Mouse (Mus musculus): ENCODE measurements around the gene Znrf1. TPM values are rescaled to one million over a fixed set of nuclear protein-coding genes. Genes with fewer than 3 reads are reported as not detected.

Znrf1 gene
- polyA plus RNA-seq, 1 experiment, result 88.8 TPM

DNA sequence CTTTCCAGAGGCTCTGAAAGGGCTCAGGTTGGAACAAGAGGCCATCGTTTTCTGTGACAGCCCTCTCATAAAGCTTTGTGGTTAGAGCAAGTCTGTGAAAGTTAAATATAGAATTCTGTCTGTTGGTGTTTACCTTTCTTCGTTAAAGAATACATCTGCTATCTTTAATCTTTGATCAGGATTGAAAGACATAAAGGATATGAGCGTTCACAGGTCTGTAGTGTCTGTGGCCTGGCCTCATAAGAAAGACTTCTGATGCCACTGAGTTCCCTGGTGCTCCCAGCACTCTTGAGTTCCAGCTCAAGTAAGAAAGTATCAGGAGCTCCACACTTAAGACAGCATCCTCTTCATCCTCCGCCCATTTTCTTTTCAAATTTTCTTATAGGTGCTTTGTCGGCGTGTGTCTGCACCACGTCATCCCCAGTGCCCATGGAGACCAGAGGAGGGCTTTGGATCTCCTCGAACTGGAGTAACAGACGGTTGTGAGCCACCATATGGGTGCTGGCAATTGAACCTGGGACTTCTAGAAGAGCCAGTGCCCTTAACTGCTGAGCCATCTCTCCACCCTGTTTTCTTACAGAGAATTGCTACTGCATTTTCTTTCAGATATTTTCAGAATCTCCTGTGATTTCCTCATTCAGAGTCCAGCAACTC lies 42.1 kb downstream of the Znrf1 start:
- no peaks in the 10 kb centered on the region for H3K4me1 ChIP-seq (ENCODE audit: control insufficient read depth, insufficient read depth, low read length)
- H3K4me3 ChIP-seq (ENCODE audit: insufficient read depth, low read length), result no peak overlapping the region
- no peak for TF ChIP-seq POLR2A (IDR thresholded peaks at IDR 0.05; ENCODE audit: borderline replicate concordance, low read depth, low read length)
- no peak for TF ChIP-seq CTCF (IDR thresholded peaks at IDR 0.05; ENCODE audit: low read depth, low read length)
- no peak overlapping the region for H3K27ac ChIP-seq (ENCODE audit: insufficient read depth, low read depth, low read length)

DNA sequence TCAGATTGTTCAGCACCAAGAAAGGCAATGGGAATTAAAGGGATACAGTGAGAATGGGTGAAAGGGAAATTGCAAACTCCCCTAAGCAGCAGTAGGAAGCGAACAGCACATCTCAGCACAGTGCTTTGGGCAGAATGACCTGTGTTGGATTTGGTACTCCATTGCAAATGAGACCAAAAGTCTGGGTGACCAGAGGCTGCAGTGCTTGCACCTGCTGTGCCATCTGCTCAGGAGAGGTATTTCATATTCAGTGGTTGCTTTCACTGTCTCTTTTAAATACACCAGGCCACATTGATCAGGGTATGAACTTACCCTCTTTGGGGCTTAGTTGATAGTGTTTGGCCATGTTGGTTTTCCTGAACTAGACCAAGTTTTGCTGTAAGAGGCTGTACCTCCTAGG lies 43.4 kb downstream of the Znrf1 start:
- H3K4me3 ChIP-seq (ENCODE audit: insufficient read depth, low read length), result no peak overlapping the region
- no peaks in the 10 kb centered on the region for H3K4me1 ChIP-seq (ENCODE audit: control insufficient read depth, insufficient read depth, low read length)
- no peak for TF ChIP-seq POLR2A (IDR thresholded peaks at IDR 0.05; ENCODE audit: borderline replicate concordance, low read depth, low read length)
- no peak for TF ChIP-seq CTCF (IDR thresholded peaks at IDR 0.05; ENCODE audit: low read depth, low read length)
- H3K27ac ChIP-seq (ENCODE audit: insufficient read depth, low read depth, low read length), result no peak overlapping the region

DNA sequence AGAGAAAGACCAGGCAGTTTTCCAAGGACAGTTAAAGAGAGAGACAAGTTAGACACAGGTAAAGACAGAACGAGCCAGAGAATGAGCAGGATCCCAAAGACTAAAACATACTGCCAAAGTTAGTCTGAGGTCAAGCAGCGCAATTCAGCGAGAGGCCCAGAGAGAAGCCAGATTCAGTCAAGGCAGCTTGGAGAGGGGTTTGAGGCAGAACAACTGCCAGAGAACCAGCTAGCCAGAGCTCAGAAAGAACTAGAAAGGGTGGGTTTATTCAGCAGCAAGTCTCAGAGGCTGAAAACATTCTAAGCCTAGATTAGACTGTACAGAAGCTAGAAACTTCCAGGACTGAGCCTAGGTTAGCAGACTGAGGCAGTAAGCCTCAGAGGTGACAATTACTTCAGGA lies 44.4 kb downstream of the Znrf1 start:
- Histone ChIP-seq H3K4me1 (ENCODE audit: control insufficient read depth, insufficient read depth, low read length) (peaks cover 5% of the 10 kb centered on the region), H3K4me3 (ENCODE audit: insufficient read depth, low read length) (no peak overlapping the region), H3K27ac (ENCODE audit: insufficient read depth, low read depth, low read length) (no peak overlapping the region)
- TF ChIP-seq CTCF (IDR thresholded peaks at IDR 0.05; ENCODE audit: low read depth, low read length), result no peak

DNA sequence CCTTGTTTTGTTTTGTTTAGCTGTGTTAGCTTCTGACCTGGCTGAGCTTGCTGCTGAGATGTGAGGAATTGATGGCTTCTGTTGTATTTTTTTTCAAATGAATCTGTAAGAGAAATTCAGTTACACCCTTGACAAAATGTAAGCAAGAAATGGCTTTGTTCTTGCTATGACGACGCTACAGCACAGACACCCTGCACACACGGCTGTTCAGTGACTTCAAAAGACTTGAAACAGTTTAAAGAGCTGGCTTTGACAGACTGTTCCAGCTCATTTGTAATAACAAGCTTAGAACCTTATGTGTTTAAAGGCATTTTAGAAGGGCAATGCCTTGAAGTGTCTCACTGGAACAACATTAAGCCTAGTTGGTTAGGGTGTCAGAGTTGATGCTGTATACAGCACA lies 46.5 kb downstream of the Znrf1 start:
- Histone ChIP-seq H3K4me3 (ENCODE audit: insufficient read depth, low read length) (no peak overlapping the region), H3K4me1 (ENCODE audit: control insufficient read depth, insufficient read depth, low read length) (peaks cover 5% of the 10 kb centered on the region), H3K27ac (ENCODE audit: insufficient read depth, low read depth, low read length) (no peak overlapping the region)
- no peak for TF ChIP-seq POLR2A (IDR thresholded peaks at IDR 0.05; ENCODE audit: borderline replicate concordance, low read depth, low read length)
- TF ChIP-seq CTCF (IDR thresholded peaks at IDR 0.05; ENCODE audit: low read depth, low read length), result no peak

DNA sequence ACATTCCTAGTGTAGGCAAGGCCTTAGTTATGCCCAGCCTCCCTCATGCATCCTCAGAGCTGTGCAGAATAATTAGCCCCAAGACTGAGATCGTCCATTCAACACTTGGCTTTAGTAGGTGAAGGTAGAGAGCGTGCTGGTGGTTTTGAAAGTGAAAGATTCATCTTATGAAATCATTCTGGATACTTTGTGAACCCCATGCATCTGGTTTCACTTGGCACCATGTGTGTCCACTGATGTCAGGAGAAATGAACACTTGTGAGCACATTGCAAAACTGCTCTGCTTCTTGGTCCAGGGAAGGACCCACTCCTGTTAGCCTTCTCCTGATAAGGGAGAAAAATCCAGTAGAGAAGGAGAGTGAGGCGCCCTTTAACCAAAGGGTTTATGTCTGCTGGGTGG lies 49.0 kb downstream of the Znrf1 start:
- Histone ChIP-seq H3K4me1 (ENCODE audit: control insufficient read depth, insufficient read depth, low read length) (peaks cover 16% of the 10 kb centered on the region), H3K4me3 (ENCODE audit: insufficient read depth, low read length) (no peak overlapping the region), H3K27ac (ENCODE audit: insufficient read depth, low read depth, low read length) (no peak overlapping the region)
- TF ChIP-seq POLR2A (IDR thresholded peaks at IDR 0.05; ENCODE audit: borderline replicate concordance, low read depth, low read length), result no peak
- no peak for TF ChIP-seq CTCF (IDR thresholded peaks at IDR 0.05; ENCODE audit: low read depth, low read length)

DNA sequence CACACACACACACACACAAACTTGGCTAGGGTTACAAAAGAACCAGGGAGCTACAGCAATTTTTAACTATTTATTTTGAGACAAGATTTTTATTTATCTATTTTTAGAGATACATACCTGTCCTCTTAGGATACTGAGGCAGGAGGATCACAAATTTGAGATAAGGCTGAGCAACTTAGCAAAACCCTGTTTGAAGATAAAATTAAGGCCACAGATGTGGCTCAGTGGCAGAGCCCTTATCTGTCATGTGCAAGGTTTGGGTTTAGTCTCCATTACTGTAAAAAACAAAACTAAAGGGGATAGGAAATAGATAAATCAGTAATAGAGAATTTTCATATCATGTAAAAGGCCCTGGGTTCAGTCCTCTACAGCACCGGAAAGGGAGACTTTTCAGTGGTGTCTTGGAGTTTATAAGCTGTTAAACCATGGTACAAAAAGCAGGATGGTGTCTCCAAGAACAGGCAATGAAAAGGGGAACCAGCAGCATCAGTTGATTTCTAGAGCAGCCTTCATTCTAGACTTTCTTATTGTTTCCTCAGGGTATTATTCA lies 51.7 kb downstream of the Znrf1 start:
- peaks cover 34% of the 10 kb centered on the region for H3K4me1 ChIP-seq (ENCODE audit: control insufficient read depth, insufficient read depth, low read length)
- no peak overlapping the region for H3K4me3 ChIP-seq (ENCODE audit: insufficient read depth, low read length)
- TF ChIP-seq CTCF (IDR thresholded peaks at IDR 0.05; ENCODE audit: low read depth, low read length) (no peak), POLR2A (IDR thresholded peaks at IDR 0.05; ENCODE audit: borderline replicate concordance, low read depth, low read length) (no peak)
- H3K27ac ChIP-seq (ENCODE audit: insufficient read depth, low read depth, low read length), result no peak overlapping the region

DNA sequence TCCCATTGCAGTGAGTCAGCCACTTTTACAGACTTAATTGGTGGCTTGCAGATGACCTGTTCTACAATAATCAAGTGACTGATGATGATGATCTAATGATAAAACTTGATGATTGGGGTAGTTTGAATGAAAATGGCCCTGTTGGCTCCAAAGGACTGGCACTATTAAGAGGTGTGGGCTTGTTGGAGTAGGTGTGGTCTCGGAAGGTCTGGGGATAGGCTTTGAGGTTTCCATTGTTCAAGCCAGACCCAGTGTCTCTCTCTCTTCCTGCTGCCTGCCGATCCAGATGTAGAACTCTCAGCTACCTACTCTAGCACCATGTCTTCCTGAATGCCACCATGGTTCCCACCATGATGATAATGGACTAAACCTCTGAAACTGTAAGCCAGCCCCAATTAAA lies 52.4 kb downstream of the Znrf1 start:
- peaks cover 41% of the 10 kb centered on the region for H3K4me1 ChIP-seq (ENCODE audit: control insufficient read depth, insufficient read depth, low read length)

DNA sequence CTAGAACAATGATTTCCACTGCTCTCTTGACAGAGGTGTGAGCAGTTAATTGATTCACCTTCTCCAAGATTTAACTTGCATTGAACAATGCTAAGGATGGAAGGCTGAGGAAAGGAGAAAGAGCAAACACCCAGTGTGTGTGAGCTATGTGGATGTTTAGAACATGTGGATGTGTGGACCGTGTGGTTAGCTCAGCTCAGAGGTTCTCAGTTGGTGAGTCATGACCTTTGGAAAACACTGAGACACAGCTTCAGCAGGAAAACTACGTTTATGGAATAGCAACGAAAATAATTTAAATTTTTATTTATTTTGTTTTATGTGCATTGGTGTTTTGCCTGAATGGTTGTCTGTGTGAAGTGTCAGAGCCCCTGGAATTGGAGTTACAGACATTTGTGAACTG lies 54.3 kb downstream of the Znrf1 start:
- no peak overlapping the region for H3K4me3 ChIP-seq (ENCODE audit: insufficient read depth, low read length)
- H3K4me1 ChIP-seq (ENCODE audit: control insufficient read depth, insufficient read depth, low read length), result peaks cover 55% of the 10 kb centered on the region
- no peak overlapping the region for H3K27ac ChIP-seq (ENCODE audit: insufficient read depth, low read depth, low read length)
- TF ChIP-seq POLR2A (IDR thresholded peaks at IDR 0.05; ENCODE audit: borderline replicate concordance, low read depth, low read length) (no peak), CTCF (IDR thresholded peaks at IDR 0.05; ENCODE audit: low read depth, low read length) (no peak)

More for the DNA sequence above, 52.4 kb downstream of the Znrf1 start:
- TF ChIP-seq CTCF (IDR thresholded peaks at IDR 0.05; ENCODE audit: low read depth, low read length) (no peak), POLR2A (IDR thresholded peaks at IDR 0.05; ENCODE audit: borderline replicate concordance, low read depth, low read length) (no peak)
- Histone ChIP-seq H3K27ac (ENCODE audit: insufficient read depth, low read depth, low read length) (no peak overlapping the region), H3K4me3 (ENCODE audit: insufficient read depth, low read length) (no peak overlapping the region)

DNA sequence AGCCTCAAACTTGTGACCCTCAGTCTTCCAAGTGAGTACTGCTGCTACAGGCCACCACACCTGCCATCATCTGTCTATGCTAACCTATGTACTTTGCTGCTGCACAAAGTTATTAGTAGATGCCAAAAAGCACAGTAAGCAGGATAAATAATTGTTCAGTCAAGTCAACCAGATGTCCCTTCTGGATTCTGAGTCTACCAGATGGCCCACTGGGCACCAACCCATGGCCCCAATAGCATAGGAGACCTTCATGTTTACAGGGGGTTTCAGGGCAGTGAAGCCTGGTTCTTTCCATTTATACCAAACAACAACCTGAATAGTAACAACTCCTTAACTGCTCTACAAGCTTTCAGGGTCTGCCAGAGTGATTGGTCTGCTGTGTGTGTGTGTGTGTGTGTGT lies 55.3 kb downstream of the Znrf1 start:
- Histone ChIP-seq H3K27ac (ENCODE audit: insufficient read depth, low read depth, low read length) (no peak overlapping the region), H3K4me3 (ENCODE audit: insufficient read depth, low read length) (no peak overlapping the region), H3K4me1 (ENCODE audit: control insufficient read depth, insufficient read depth, low read length) (peaks cover 63% of the 10 kb centered on the region)
- TF ChIP-seq CTCF (IDR thresholded peaks at IDR 0.05; ENCODE audit: low read depth, low read length) (no peak), POLR2A (IDR thresholded peaks at IDR 0.05; ENCODE audit: borderline replicate concordance, low read depth, low read length) (no peak)

DNA sequence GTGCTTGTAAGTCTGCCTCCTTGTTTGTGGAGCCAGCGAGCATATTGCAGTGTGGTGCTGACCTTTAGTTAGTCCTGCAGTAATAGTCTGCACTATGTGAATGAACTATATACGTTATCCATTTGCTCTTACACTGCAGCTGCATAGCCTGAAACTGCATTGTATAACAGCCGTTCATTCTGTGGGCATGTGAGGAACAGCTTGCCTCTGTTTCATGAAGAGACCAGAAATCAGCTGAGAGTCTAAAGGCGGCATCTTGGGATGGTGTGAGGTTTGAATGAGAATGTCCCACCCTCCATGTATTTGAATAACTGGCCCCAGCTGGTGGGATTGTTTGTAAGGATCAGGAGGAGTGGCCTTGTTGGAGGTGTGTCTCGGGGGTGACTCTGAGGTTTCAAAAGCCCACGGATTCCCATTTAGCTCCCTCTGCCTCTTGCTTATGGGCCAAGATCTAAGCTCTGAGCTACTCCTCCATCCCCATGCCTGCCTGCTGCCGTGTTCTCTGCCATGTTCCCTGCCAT lies 56.6 kb downstream of the Znrf1 start:
- Histone ChIP-seq H3K27ac (ENCODE audit: insufficient read depth, low read depth, low read length) (no peak overlapping the region), H3K4me3 (ENCODE audit: insufficient read depth, low read length) (no peak overlapping the region), H3K4me1 (ENCODE audit: control insufficient read depth, insufficient read depth, low read length) (peaks cover 73% of the 10 kb centered on the region)
- TF ChIP-seq CTCF (IDR thresholded peaks at IDR 0.05; ENCODE audit: low read depth, low read length) (no peak), POLR2A (IDR thresholded peaks at IDR 0.05; ENCODE audit: borderline replicate concordance, low read depth, low read length) (no peak)

Measured in bone marrow macrophage, adult 2 months (primary cell).